22 mouse cellular contexts compared by ENCODE assay signal in genomic region chr2:155329707-155330106, GRCm38 (mm10).
"Had no signal": no experiment of that assay in that cellular context is flagged by ENCODE, and none has a peak within 500 bp of the region (broad histone marks: within the 10 kb centered on the region; RNA-seq: fewer than 3 reads in every experiment).

No protein-coding gene starts in this region.

- H3K27ac ChIP-seq: heart, embryonic 10.5 days; hindbrain, embryonic 10.5 days; hindbrain, embryonic 12.5 days; hindbrain, embryonic 14.5 days; intestine, embryonic 15.5 days; limb, embryonic 13.5 days; limb, embryonic 15.5 days; liver, embryonic 12.5 days; liver, embryonic 14.5 days had no signal

- DNase-seq: gastrocnemius, adult 2 months; gastrocnemius, postnatal 10 days; gastrocnemius, postnatal 25 days; heart, adult 18-20 months; heart, postnatal 10 days; heart, postnatal 4 days; kidney, adult 18-20 months; kidney, adult 8-10 months; kidney, postnatal 10 days; kidney, postnatal 25 days; kidney, postnatal 4 days; left cerebral cortex, postnatal 4 days had no signal

- H3K4me3 ChIP-seq: gastrocnemius, adult 2 months; heart, embryonic 10.5 days; heart, embryonic 12.5 days; hindbrain, embryonic 10.5 days; hindbrain, embryonic 12.5 days; intestine, embryonic 15.5 days; limb, embryonic 13.5 days; limb, embryonic 15.5 days; liver, embryonic 12.5 days had no signal
